Mouse (Mus musculus) kidney, embryonic 15.5 days (tissue): ENCODE measurements at regions not wholly inside any gene's neighbourhood (a gene's known extent, or its start where the extent isn't known, plus 50 kb on each side); places are given as distances from the start of the nearest gene placed in this dataset.

Source experiments
- ATAC-seq: fragments of 200-750 bp; cut with Nextera tagmentation; replicated peaks from 2 replicates; pipeline ENCODE4 v1.8.0; 2017; ENCODE audit warnings: moderate TSS enrichment; ENCODE audit not compliant: low FRiP score
- H3K27ac ChIP-seq: fragments of 300-500 bp; sonication (generic); 2 replicates; pipeline ENCODE4 v1.5.1; 2015; ENCODE audit warnings: mild to moderate bottlenecking, inconsistent platforms
- H3K27me3 ChIP-seq: fragments of 300-500 bp; sonication (generic); 2 replicates; pipeline ENCODE4 v1.6.1; 2015; ENCODE audit warnings: inconsistent platforms
- H3K36me3 ChIP-seq: fragments of 300-500 bp; sonication (generic); 2 replicates; pipeline ENCODE4 v1.6.1; 2015; ENCODE audit warnings: inconsistent platforms
- H3K4me1 ChIP-seq: fragments of 300-500 bp; sonication (generic); 2 replicates; pipeline ENCODE4 v1.6.1; 2015; ENCODE audit warnings: inconsistent platforms
- H3K4me2 ChIP-seq: fragments of 300-500 bp; sonication (generic); 2 replicates; pipeline ENCODE4 v1.6.1; 2015; ENCODE audit warnings: moderate library complexity, mild to moderate bottlenecking, inconsistent platforms
- H3K4me3 ChIP-seq: fragments of 300-500 bp; sonication (generic); replicated peaks from 2 replicates; pipeline ENCODE4 v1.5.1; 2015; ENCODE audit warnings: mild to moderate bottlenecking, inconsistent platforms
- H3K9ac ChIP-seq: fragments of 300-500 bp; sonication (generic); 2 replicates; pipeline ENCODE4 v1.6.1; 2015; ENCODE audit warnings: mild to moderate bottlenecking, inconsistent platforms
- H3K9me3 ChIP-seq: fragments of 300-500 bp; sonication (generic); replicated peaks from 2 replicates; pipeline ENCODE4 v1.6.1; 2016; ENCODE audit warnings: inconsistent platforms
- WGBS: fragments of 180-500 bp; shearing (Covaris S2); methylation state at CpG from one replicate; pipeline ENCODE4 v1.1.7; 2015; ENCODE audit warnings: mixed read lengths; 5-methylcytosine and 5-hydroxymethylcytosine counted together

DNA sequence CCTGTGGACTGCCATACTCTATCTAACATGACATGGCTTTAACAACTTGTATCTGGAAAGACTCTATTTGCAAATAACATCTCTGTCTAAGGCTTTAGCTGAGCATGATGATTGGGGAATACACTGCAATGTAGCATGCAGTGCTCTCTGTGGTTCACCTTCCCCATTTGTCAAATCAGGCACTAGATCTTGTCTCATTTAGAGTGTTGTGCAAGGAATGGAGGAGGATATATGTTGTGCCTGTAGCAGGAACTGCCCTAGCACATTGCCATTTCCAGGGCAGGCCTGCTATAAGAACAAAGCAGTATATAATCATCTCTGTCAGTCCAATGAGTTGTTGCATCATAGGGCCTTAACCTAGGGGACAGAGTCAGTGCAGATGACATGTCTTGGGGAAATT lies 854.6 kb upstream of the Lrrc6 start:
- no peak overlapping the region for H3K27ac ChIP-seq
- H3K36me3 ChIP-seq = no peaks in the 10 kb centered on the region
- no peaks in the 10 kb centered on the region for H3K4me1 ChIP-seq
- no peaks in the 10 kb centered on the region for H3K27me3 ChIP-seq
- no peaks in the 10 kb centered on the region for H3K9me3 ChIP-seq
- no peak overlapping the region for H3K9ac ChIP-seq
- no peak for ATAC-seq
- H3K4me3 ChIP-seq = no peak overlapping the region
- no peak overlapping the region for H3K4me2 ChIP-seq

DNA sequence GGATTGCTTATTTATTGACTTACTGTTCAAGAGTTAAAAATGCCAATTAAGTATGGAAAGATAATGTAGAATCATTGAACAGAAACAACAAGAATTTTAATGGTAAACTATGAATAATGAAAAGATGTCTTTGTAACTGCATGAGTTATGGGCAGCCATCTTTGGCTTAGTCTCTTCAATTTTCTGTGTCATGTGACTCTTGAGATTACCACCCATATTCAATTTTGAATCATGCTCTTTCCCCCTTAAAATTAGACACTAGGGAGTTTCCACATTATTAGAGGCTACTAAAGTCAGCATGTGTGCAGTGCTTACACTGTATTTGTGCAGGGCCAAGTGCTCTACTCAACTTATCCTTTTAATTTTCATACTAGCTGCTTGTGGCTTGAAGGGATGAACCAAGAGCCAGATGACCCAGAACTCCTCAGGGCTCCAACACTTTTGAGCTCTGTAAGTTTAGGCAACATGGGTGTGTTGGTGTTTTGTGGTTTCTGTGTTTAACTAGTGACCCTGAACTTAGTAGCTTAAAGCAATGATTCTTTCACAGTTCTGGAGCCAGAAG lies 854.0 kb upstream of the Lrrc6 start:
- ATAC-seq = no peak
- no peaks in the 10 kb centered on the region for H3K9me3 ChIP-seq
- H3K9ac ChIP-seq = no peak overlapping the region
- H3K4me3 ChIP-seq = no peak overlapping the region
- no peaks in the 10 kb centered on the region for H3K4me1 ChIP-seq
- H3K4me2 ChIP-seq = no peak overlapping the region
- H3K27me3 ChIP-seq = no peaks in the 10 kb centered on the region
- no peaks in the 10 kb centered on the region for H3K36me3 ChIP-seq
- H3K27ac ChIP-seq = no peak overlapping the region

DNA sequence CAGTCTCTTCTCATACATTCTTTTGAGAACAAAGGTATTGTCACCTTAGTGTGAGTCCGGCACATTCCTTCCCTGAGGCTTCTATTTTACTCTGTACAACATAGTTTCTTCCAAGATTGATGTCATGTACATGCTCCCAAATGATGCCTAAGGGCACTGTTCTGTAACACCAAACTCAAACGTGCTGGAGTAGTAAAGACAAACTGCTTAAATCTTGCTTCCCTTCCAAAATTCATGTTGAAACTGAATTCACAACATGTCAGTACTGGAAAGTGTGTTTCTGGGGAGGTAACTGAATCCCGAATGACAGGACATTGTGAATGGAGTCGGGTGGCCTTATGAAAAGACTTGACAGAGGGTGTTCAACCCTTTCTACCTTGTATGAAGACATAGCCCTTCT lies 848.8 kb upstream of the Lrrc6 start:
- 83% methylated on average over 4 of the region's 4 CpGs for WGBS
- Histone ChIP-seq H3K9me3 (no peaks in the 10 kb centered on the region), H3K27ac (no peak overlapping the region), H3K36me3 (no peaks in the 10 kb centered on the region), H3K4me2 (no peak overlapping the region), H3K9ac (no peak overlapping the region), H3K4me3 (no peak overlapping the region), H3K4me1 (no peaks in the 10 kb centered on the region), H3K27me3 (no peaks in the 10 kb centered on the region)
- no peak for ATAC-seq

DNA sequence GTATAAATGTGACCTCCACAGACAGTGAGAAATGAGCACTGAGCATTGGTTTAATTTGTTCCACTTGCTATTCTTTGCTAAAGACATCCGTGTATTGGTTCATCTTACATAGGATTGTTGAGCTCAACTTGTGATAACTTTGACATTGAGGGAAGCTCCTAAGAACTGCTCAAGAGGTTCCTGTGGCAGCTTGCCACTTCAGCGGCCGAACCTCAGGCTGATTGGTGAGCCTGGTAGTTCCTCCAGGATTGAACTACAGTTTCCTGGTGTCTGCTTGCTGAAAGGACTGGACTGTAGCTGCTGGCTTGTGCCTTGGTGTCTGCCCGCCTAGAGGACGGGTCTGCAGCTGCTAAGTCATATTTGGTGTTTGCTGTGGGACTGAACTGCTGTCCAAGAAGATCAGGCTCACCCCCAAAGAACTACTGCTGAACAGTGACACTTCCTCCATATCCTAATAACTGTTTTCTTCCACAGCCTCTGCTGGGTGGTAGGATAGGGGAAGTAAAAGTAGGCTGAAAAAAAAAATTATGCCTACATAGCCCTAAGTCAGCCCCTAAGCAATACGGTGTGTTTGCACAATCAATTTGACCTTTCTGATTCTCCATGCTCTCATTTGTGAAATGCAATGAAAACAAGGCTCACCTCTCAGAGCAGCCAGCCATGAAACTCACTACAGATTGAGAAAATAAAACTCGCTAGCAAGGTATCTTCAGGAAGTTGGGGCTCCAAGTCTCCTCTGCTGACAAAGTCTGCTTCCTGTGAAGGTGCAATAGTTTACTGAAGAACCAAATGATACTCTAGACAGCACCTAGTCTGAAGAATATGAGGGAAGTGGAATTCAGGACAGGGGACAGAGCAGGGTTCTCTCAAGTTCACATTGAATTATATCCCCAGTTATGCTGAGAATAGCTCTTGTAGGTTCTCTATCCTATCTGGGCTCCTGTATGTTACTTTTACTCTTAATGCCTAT lies 844.8 kb upstream of the Lrrc6 start:
- Histone ChIP-seq H3K4me2 (no peak overlapping the region), H3K27ac (no peak overlapping the region), H3K9ac (no peak overlapping the region), H3K27me3 (no peaks in the 10 kb centered on the region), H3K36me3 (no peaks in the 10 kb centered on the region), H3K4me1 (no peaks in the 10 kb centered on the region), H3K9me3 (no peaks in the 10 kb centered on the region), H3K4me3 (no peak overlapping the region)
- no peak for ATAC-seq
- 73% methylated on average over 7 of the region's 7 CpGs for WGBS

DNA sequence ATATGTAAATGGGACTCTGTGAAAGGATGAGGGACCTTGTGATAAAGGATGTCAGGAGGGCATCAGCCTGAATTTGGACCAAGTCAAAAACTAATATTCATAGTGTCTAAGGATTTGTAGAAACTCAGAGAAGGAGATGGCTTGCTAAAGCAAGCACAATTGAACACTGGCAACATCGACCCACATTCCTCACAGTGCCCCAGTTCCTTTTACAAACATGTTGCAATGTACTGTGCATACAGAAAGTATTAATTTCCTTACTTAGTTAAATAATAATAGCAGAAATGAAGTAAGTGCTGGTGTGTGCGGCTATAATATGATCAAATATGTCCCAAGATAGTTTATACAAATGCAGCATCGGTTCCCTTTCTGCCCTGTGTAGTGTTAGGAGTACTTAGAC lies 841.3 kb upstream of the Lrrc6 start:
- H3K4me3 ChIP-seq = no peak overlapping the region
- no peak overlapping the region for H3K27ac ChIP-seq
- no peak for ATAC-seq
- H3K27me3 ChIP-seq = no peaks in the 10 kb centered on the region
- H3K9me3 ChIP-seq = no peaks in the 10 kb centered on the region
- WGBS = 84% methylated on average over 3 of the region's 3 CpGs
- H3K9ac ChIP-seq = no peak overlapping the region
- H3K4me2 ChIP-seq = no peak overlapping the region
- no peaks in the 10 kb centered on the region for H3K36me3 ChIP-seq
- no peaks in the 10 kb centered on the region for H3K4me1 ChIP-seq

DNA sequence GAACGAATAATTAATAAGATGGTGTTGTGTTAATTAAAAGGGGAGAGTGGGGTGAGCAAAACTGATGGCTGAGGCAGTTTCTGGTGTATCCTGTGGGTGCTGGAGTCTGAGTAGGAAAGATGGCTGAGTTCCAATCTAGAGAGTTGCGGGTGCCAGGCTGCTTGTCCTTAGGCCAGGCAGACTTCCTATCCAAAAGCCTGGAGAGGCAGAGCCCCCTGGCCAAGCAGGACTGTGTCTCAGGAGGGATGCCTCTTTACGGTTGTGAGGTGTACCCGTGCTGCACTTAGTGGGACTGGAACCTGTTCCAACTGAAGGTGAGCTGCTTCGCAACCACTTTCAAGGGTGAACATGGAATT lies 836.3 kb upstream of the Lrrc6 start:
- WGBS = 88% methylated on average over 5 of the region's 5 CpGs
- no peak overlapping the region for H3K4me3 ChIP-seq
- H3K36me3 ChIP-seq = no peaks in the 10 kb centered on the region
- no peaks in the 10 kb centered on the region for H3K4me1 ChIP-seq
- no peak for ATAC-seq
- no peaks in the 10 kb centered on the region for H3K9me3 ChIP-seq
- H3K9ac ChIP-seq = no peak overlapping the region
- H3K4me2 ChIP-seq = no peak overlapping the region
- H3K27ac ChIP-seq = no peak overlapping the region
- H3K27me3 ChIP-seq = no peaks in the 10 kb centered on the region

DNA sequence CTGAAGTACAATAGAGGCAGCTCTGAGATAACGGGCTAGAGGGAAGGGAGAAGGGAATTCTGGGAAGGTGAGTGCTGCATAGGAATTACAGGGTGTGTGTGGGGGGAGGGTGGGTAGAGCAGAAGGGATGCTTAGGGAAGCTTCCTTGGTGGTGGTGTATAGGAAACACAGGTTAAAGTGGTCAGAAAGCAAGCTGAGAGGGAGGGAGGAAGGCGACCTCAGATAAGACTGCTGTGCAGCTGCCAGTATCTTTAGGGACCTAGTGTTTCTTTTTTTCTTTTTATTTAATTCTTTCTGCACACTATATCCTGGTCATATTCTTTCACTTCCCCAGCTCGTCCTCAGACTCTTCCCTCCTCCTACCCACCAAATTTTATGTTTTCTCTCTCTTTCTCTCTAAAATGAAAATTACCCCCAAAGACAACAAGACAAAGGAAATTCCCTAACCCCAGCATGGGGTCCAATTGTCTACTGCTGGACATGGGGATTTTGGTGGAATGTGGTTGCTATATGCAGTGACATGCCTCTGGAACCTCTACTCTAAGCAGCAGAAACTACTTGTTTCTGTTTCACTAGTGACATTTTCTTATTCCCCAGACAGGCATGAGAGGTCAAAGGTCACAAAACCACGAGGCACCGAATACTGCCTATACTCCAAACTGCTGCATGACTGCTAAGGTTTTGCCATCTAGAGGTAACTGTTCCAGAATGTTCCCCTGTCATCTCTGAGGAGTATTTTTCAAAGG lies 835.8 kb upstream of the Lrrc6 start:
- no peak overlapping the region for H3K9ac ChIP-seq
- no peaks in the 10 kb centered on the region for H3K36me3 ChIP-seq
- no peak overlapping the region for H3K27ac ChIP-seq
- ATAC-seq = no peak
- no peak overlapping the region for H3K4me2 ChIP-seq
- no peaks in the 10 kb centered on the region for H3K9me3 ChIP-seq
- no peak overlapping the region for H3K4me3 ChIP-seq
- no peaks in the 10 kb centered on the region for H3K4me1 ChIP-seq
- no peaks in the 10 kb centered on the region for H3K27me3 ChIP-seq
- 61% methylated on average over 5 of the region's 5 CpGs for WGBS

DNA sequence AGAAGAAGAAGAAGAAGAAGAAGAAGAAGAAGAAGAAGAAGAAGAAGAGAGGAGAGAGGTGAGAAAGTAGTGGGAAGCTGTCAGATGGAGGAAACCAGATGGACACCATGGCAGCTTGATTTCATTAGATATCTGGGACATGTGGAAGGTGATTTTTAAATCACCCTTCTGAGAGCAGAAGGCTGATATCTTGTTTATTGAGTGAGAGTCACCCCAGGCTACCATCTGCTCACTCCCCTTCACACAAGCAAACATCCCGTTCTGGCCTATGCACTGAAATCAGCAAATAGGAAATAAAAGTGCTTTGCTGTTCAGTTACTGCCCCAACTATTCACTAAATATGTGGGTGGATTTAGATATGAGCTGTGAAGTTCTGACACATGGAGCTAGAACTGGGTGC lies 831.8 kb upstream of the Lrrc6 start:
- H3K4me3 ChIP-seq = no peak overlapping the region
- H3K4me1 ChIP-seq = no peaks in the 10 kb centered on the region
- H3K9me3 ChIP-seq = no peaks in the 10 kb centered on the region
- no peaks in the 10 kb centered on the region for H3K36me3 ChIP-seq
- no peak overlapping the region for H3K4me2 ChIP-seq
- H3K9ac ChIP-seq = no peak overlapping the region
- H3K27me3 ChIP-seq = no peaks in the 10 kb centered on the region
- no peak for ATAC-seq
- no peak overlapping the region for H3K27ac ChIP-seq
- WGBS = 69% methylated on average over 1 of the region's 1 CpGs

DNA sequence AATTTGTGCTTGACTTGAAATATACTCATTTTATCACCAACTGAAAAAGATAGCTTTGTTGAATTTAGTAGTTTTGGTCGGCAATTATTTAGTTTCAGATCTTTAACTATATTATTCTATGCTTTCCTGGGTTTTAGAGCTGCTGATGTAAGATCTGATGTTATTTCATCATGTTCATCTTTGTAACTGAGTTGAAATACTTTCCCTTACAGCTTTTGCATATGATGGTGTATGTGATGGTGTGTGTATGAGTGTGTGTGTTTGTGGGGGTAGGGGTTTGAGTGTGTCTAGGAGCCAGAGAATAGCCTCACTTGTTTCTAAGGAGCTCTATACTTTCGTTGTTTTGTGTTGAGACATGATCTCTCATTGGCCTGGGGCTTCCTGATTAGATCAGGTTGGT lies 819.6 kb upstream of the Lrrc6 start:
- no peak for ATAC-seq
- Histone ChIP-seq H3K27me3 (no peaks in the 10 kb centered on the region), H3K27ac (no peak overlapping the region), H3K4me3 (no peak overlapping the region), H3K9me3 (no peaks in the 10 kb centered on the region), H3K4me1 (no peaks in the 10 kb centered on the region), H3K9ac (no peak overlapping the region), H3K36me3 (no peaks in the 10 kb centered on the region), H3K4me2 (no peak overlapping the region)
- 78% methylated on average over 2 of the region's 2 CpGs for WGBS

DNA sequence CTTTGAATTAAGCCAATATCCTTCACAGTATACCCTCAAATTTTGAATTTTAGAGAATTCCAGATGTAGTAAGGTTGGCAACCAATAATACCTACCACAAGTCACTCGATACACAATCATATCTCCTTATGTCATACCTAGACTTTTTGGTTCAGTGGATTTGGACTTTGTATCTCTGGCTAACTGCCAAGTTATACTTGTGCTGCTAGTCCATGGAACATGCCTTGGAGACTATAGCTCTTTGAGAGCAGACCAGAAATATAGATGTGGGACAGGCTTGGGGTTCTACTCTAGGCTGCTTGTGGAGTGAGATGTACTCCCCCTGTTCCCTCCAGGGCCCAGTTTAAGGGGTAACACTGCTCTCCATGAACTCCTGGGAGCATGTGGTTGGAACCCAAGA lies 814.5 kb upstream of the Lrrc6 start:
- Histone ChIP-seq H3K9me3 (no peaks in the 10 kb centered on the region), H3K4me2 (no peak overlapping the region), H3K36me3 (no peaks in the 10 kb centered on the region), H3K9ac (no peak overlapping the region), H3K4me3 (no peak overlapping the region), H3K27me3 (no peaks in the 10 kb centered on the region), H3K27ac (no peak overlapping the region), H3K4me1 (no peaks in the 10 kb centered on the region)
- WGBS = 90% methylated on average over 1 of the region's 1 CpGs
- no peak for ATAC-seq

DNA sequence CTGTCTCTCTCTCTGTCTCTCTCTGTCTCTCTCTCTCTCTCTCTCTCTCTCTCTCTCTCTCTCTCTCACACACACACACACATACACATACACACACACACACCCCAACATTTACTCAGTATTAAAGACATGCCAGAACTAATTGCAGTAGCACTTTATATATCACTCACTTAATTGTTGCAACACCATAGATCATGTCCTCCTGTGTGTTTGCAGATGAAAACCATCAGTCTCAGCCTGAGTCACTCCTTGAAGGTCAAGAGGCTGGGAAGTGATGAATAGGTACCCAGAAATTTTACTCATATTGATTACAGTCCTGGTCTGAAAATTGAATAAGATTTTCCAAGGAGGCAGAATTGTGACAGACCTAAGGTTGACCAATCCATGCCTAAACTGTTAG lies 812.9 kb upstream of the Lrrc6 start:
- no peak for ATAC-seq
- H3K4me2 ChIP-seq = no peak overlapping the region
- no peaks in the 10 kb centered on the region for H3K27me3 ChIP-seq
- H3K4me1 ChIP-seq = no peaks in the 10 kb centered on the region
- H3K9ac ChIP-seq = no peak overlapping the region
- H3K36me3 ChIP-seq = no peaks in the 10 kb centered on the region
- no peak overlapping the region for H3K4me3 ChIP-seq
- no peak overlapping the region for H3K27ac ChIP-seq
- no peaks in the 10 kb centered on the region for H3K9me3 ChIP-seq

DNA sequence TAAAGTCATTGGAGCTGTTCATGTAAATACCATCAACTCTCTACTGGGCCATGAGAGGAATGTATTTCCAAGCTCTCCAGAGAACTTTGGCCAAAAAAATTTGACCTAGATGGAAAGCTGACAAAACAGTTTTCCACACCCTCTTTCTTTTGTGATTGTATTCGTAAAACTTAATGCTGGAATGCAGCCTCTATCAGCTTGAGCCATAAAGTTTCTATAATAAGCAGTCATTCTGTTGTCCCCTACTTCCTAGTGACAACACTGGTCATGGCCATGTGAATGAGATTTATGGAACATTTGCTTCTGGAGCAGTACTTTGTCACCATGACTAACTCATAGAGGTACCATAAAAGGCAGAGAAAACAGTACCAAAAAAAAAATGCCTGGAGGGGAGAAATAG lies 805.0 kb upstream of the Lrrc6 start:
- 41% methylated on average over 1 of the region's 1 CpGs for WGBS
- H3K9me3 ChIP-seq = no peaks in the 10 kb centered on the region
- ATAC-seq = no peak
- H3K9ac ChIP-seq = no peak overlapping the region
- peaks cover 30% of the 10 kb centered on the region for H3K4me1 ChIP-seq
- 0 out of 2 replicates have a peak overlapping the region, but pooled peaks have one; percentile 41 for H3K27ac ChIP-seq
- no peak overlapping the region for H3K4me3 ChIP-seq
- H3K4me2 ChIP-seq = no peak overlapping the region
- H3K36me3 ChIP-seq = no peaks in the 10 kb centered on the region
- H3K27me3 ChIP-seq = no peaks in the 10 kb centered on the region
